Mouse (Mus musculus) heart, postnatal 0 days (tissue): ENCODE results near the gene Dpm3.

Experiments
- CTCF ChIP-seq: IDR thresholded peaks from 2 replicates; pipeline ENCODE4 v1.5.1; 2016; ENCODE audit warnings: antibody characterized with exemption, control low read depth, low read depth
- EP300 ChIP-seq: IDR thresholded peaks from 2 replicates; pipeline ENCODE4 v1.6.1; 2016; ENCODE audit warnings: antibody characterized with exemption, low read depth

DNA sequence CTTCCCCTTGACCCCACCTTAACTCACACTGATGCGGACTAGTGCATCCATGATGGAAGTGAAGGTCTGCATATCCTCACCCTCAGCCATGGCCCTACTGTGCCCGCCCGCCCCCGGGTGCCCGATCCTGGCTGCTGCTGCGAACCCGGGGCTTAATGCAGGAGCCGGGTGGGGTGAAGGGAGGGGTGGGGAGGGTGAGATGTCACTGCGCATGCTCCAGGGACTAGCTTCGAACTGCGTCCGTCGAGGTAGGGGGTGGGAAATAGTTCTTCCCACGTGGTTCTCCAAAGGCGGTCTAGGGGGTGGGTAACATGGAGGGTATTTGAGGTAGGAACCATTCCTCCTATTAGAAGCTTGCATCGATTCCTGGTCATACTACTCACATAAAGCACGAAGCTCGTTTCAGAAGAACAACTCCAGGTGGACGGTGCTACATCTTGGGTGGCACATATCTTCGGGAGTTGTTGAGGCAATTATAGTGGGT lies 13.4 kb upstream of the Dpm3 start, which contains the start of gene Krtcap2:
- no peak for TF ChIP-seq EP300
- no peak for TF ChIP-seq CTCF
